Mouse (Mus musculus) gastrocnemius, adult 2 months (tissue): ENCODE results near the gene Pdgfra. TPM values are rescaled to one million over a fixed set of nuclear protein-coding genes. Genes with fewer than 3 reads are reported as not detected.
A peak's percentile ranks its signal among the peaks of the same experiment; 100 is the strongest.

Experiments
- DNase-seq: peaks from one replicate; pipeline ENCODE4 v3.0.0; 2022
- H3K27ac ChIP-seq: fragments of 200-600 bp; 2 replicates; pipeline ENCODE4 v1.8.1; 2022; ENCODE audit warnings: mild to moderate bottlenecking
- H3K4me3 ChIP-seq: fragments of 200-600 bp; 2 replicates; pipeline ENCODE4 v1.8.1; 2022; ENCODE audit warnings: mild to moderate bottlenecking, moderate library complexity
- CTCF ChIP-seq: fragments of 200-600 bp; IDR thresholded peaks from 2 replicates; pipeline ENCODE4 v1.8.1; 2022; ENCODE audit warnings: antibody characterized with exemption, mild to moderate bottlenecking, moderate library complexity
- intact Hi-C: fragments of 180-260 bp; cut with DNase I; formaldehyde crosslinking; loops from one replicate; pipeline ENCODE4 v1.15.1; 2025
- total RNA-seq, 2 experiments: library from RNA; stranded (reverse); gene quantifications; 2 replicates each; pipeline ENCODE4 v1.2.3; 2021

Gene Pdgfra
- total RNA-seq, 2 experiments from 2014 or later = 16.6 to 21.7 TPM

GRCm38 (mm10) chr5:75157038-75157437 is 4.9 kb downstream of the Pdgfra start:
- intact Hi-C loops = loop anchor here (2.0 to 5.0 kb wide), 6 partner anchors 195 to 1305 kb away; no protein-coding TSS in a partner anchor
- peak overlapping the region; percentile 77 for H3K4me3 ChIP-seq
- TF ChIP-seq CTCF = peak; percentile 85
- H3K27ac ChIP-seq = peak overlapping the region; percentile 68
- peak; percentile 43 for DNase-seq

GRCm38 (mm10) chr5:75160530-75161170 is 8.6 kb downstream of the Pdgfra start:
- Histone ChIP-seq H3K4me3 (peak overlapping the region; percentile 20), H3K27ac (no peak overlapping the region)
- intact Hi-C loops = no loop called here
- DNase-seq = no peak
- no peak for TF ChIP-seq CTCF

- intact Hi-C loops = no loop called here
- no peak for TF ChIP-seq CTCF
- DNase-seq = no peak
- no peak overlapping the region for H3K27ac ChIP-seq
- no peak overlapping the region for H3K4me3 ChIP-seq
These were observed 9.5 kb downstream of the Pdgfra start for GRCm38 (mm10) chr5:75161586-75161985.

GRCm38 (mm10) chr5:75163289-75163951 is 11.3 kb downstream of the Pdgfra start:
- no peak overlapping the region for H3K4me3 ChIP-seq
- TF ChIP-seq CTCF = no peak
- intact Hi-C loops = no loop called here
- H3K27ac ChIP-seq = no peak overlapping the region
- DNase-seq = no peak

GRCm38 (mm10) chr5:75164688-75165087 is 12.6 kb downstream of the Pdgfra start:
- no peak overlapping the region for H3K27ac ChIP-seq
- peak; percentile 18; the same call in 1 of the 2 replicates for TF ChIP-seq CTCF
- no peak overlapping the region for H3K4me3 ChIP-seq
- intact Hi-C loops = no loop called here
- no peak for DNase-seq

GRCm38 (mm10) chr5:75169837-75170236 is 17.7 kb downstream of the Pdgfra start:
- Histone ChIP-seq H3K4me3 (no peak overlapping the region), H3K27ac (no peak overlapping the region)
- intact Hi-C loops = no loop called here
- DNase-seq = no peak
- TF ChIP-seq CTCF = no peak

- TF ChIP-seq CTCF = no peak
- no peak overlapping the region for H3K27ac ChIP-seq
- no peak overlapping the region for H3K4me3 ChIP-seq
- intact Hi-C loops = no loop called here
- DNase-seq = no peak
These were observed 19.8 kb downstream of the Pdgfra start for GRCm38 (mm10) chr5:75171859-75172258.

GRCm38 (mm10) chr5:75179249-75179648 is 27.2 kb downstream of the Pdgfra start:
- intact Hi-C loops = no loop called here
- Histone ChIP-seq H3K27ac (no peak overlapping the region), H3K4me3 (no peak overlapping the region)
- no peak for DNase-seq
- no peak for TF ChIP-seq CTCF

- TF ChIP-seq CTCF = no peak
- DNase-seq = no peak
- Histone ChIP-seq H3K4me3 (no peak overlapping the region), H3K27ac (no peak overlapping the region)
- intact Hi-C loops = no loop called here
These were observed 27.7 kb downstream of the Pdgfra start for GRCm38 (mm10) chr5:75179726-75180290.

GRCm38 (mm10) chr5:75183653-75184052 is 31.6 kb downstream of the Pdgfra start:
- no peak for TF ChIP-seq CTCF
- intact Hi-C loops = no loop called here
- no peak for DNase-seq
- Histone ChIP-seq H3K4me3 (no peak overlapping the region), H3K27ac (no peak overlapping the region)

GRCm38 (mm10) chr5:75184112-75184511 is 32.0 kb downstream of the Pdgfra start:
- DNase-seq = no peak
- no peak for TF ChIP-seq CTCF
- no peak overlapping the region for H3K27ac ChIP-seq
- no peak overlapping the region for H3K4me3 ChIP-seq
- intact Hi-C loops = no loop called here

GRCm38 (mm10) chr5:75184693-75185235 is 32.7 kb downstream of the Pdgfra start:
- TF ChIP-seq CTCF = no peak
- H3K27ac ChIP-seq = no peak overlapping the region
- no peak overlapping the region for H3K4me3 ChIP-seq
- intact Hi-C loops = no loop called here
- DNase-seq = no peak

- H3K27ac ChIP-seq = no peak overlapping the region
- intact Hi-C loops = no loop called here
- TF ChIP-seq CTCF = no peak
- H3K4me3 ChIP-seq = no peak overlapping the region
- no peak for DNase-seq
These were observed 33.5 kb downstream of the Pdgfra start for GRCm38 (mm10) chr5:75185584-75185983.
